Mouse (Mus musculus) thymus, adult 2 months (tissue): ENCODE measurements around the gene Tec.

Source experiments
- CTCF ChIP-seq: fragments of 200-500 bp; IDR thresholded peaks from 2 replicates; pipeline ENCODE4 v1.5.1; 2012; ENCODE audit warnings: mild to moderate bottlenecking, control low read depth, low read length, moderate library complexity, borderline replicate concordance; ENCODE audit not compliant: control insufficient read depth, poor library complexity, insufficient read depth; ENCODE audit errors: extremely low read depth
- POLR2A ChIP-seq: fragments of 200-500 bp; IDR thresholded peaks from 2 replicates; pipeline ENCODE4 v1.6.1; 2012; ENCODE audit warnings: mild to moderate bottlenecking, low read length, control low read depth, moderate library complexity; ENCODE audit not compliant: control insufficient read depth, poor library complexity, insufficient read depth; ENCODE audit errors: extremely low read depth

DNA sequence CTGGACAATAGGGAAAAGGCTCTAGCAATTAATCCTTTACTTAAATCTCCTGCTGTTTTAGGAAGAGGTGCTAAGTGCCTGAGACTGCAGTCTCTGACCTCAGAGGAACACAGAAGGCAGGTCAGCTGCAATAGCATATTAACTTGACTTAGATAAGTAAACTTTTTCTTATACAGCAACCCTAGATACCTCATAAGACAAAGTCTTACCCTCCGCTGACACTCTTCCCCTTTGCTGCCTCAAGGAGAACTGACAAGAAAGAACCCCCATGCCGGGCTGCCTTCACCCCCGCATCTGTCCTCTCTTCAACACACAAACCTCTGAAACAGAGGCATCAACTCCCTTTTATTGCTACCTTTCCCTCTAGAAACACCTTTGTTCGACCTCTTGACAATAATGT is 76.9 kb downstream of the Tec start:
- TF ChIP-seq POLR2A = no peak
- no peak for TF ChIP-seq CTCF
